Mouse (Mus musculus) adrenal gland, adult 10 weeks (tissue): ENCODE data around the gene Kctd19. TPM values are rescaled to one million over a fixed set of nuclear protein-coding genes. Genes with fewer than 3 reads are reported as not detected.

Experiments used
- polyA plus RNA-seq: library from polyadenylated mRNA; stranded (reverse); fragments of 350-450 nt; fragmentation: Illumina TruSeq; extraction: RNeasy Lipid Tissue Mini Kit (QIAGEN cat#74804); gene quantifications from one replicate; pipeline ENCODE4 v1.2.3, GENCODE M21; 2014; ENCODE audit warnings: low read depth, low replicate concordance

Gene Kctd19
- polyA plus RNA-seq = not detected

DNA sequence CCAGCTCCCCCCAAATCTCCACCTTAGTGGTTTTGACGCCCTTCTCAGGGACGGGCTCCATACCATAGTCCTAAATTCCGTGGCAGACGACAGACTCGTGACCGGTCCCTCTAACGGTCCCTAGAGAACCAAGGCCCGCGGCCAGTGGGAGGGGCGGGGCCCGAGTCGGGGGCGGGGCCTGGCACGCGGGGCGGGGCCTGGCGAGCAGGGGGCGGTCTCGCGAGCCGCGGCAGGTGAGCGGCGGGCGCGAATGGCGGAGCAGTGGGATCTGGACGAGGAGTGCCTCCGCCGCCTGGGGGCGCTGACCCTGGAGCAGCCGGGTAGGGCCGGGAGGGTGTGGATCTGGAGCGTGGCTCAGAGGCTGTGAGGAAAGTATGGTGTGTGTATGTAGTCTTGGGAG is at the start of gene Kctd19, which contains the start of gene Lrrc36:
Gene Kctd19, minus strand, starts transcription at position 112 of the 400 bp plus-strand sequence.
Gene Lrrc36, plus strand, starts transcription at position 181 of the 400 bp plus-strand sequence.

GRCm38 (mm10) chr8:105373032-105373431 is 40.3 kb downstream of the Kctd19 start, which contains the start of gene Plekhg4:
Gene Plekhg4, plus strand, starts transcription at chr8:105373274.

GRCm38 (mm10) chr8:105348450-105349095 is 64.7 kb downstream of the Kctd19 start, which contains the start of gene Slc9a5:
Gene Slc9a5, plus strand, starts transcription at chr8:105348843.

GRCm38 (mm10) chr8:105347428-105348221 is 65.7 kb downstream of the Kctd19 start, which contains the start of gene Fhod1:
Gene Fhod1, minus strand, starts transcription at chr8:105347953.

Other genes starting within 250 kb of the Kctd19 start
- gene Cbfb, start 242.8 kb downstream of the Kctd19 start, polyA plus RNA-seq = 305 TPM
- 70.0 TPM for gene D230025D16Rik, start 188.4 kb downstream of the Kctd19 start, polyA plus RNA-seq
- 1.6 TPM for gene B3gnt9, start 158.3 kb downstream of the Kctd19 start, polyA plus RNA-seq
- 1.2 TPM for gene Tradd, start 148.9 kb downstream of the Kctd19 start, polyA plus RNA-seq
- gene Fbxl8, start 148.9 kb downstream of the Kctd19 start, polyA plus RNA-seq = not detected
- gene Hsf4, start 143.7 kb downstream of the Kctd19 start, polyA plus RNA-seq = not detected
- gene Nol3, start 137.4 kb downstream of the Kctd19 start, polyA plus RNA-seq = 1.4 TPM
- 0.70 TPM for gene 4931428F04Rik, start 123.6 kb downstream of the Kctd19 start, polyA plus RNA-seq
- not detected for gene Exoc3l, start 117.4 kb downstream of the Kctd19 start, polyA plus RNA-seq
- gene E2f4, start 115.8 kb downstream of the Kctd19 start, polyA plus RNA-seq = 5.1 TPM
- 1.0 TPM for gene Elmo3, start 107.9 kb downstream of the Kctd19 start, polyA plus RNA-seq
- gene Lrrc29, start 87.2 kb downstream of the Kctd19 start, polyA plus RNA-seq = not detected
- gene Tmem208, start 87.1 kb downstream of the Kctd19 start, polyA plus RNA-seq = 5.9 TPM
- 0.64 TPM for gene Fhod1, start 65.5 kb downstream of the Kctd19 start, polyA plus RNA-seq
- not detected for gene Slc9a5, start 64.7 kb downstream of the Kctd19 start, polyA plus RNA-seq
- not detected for gene Plekhg4, start 40.2 kb downstream of the Kctd19 start, polyA plus RNA-seq
- 1.2 TPM for gene Lrrc36, start 69 bp upstream of the Kctd19 start, polyA plus RNA-seq
- not detected for gene Tppp3, start 58.0 kb upstream of the Kctd19 start, polyA plus RNA-seq
- 1.7 TPM for gene Zdhhc1, start 83.4 kb upstream of the Kctd19 start, polyA plus RNA-seq
- not detected for gene Hsd11b2, start 105.3 kb upstream of the Kctd19 start, polyA plus RNA-seq
- gene Atp6v0d1, start 152.5 kb upstream of the Kctd19 start, polyA plus RNA-seq = 22.7 TPM
- gene Ripor1, start 191.8 kb upstream of the Kctd19 start, polyA plus RNA-seq = 1.2 TPM
- gene Ctcf, start 223.1 kb upstream of the Kctd19 start, polyA plus RNA-seq = 80.5 TPM
- gene Agrp, start 223.9 kb upstream of the Kctd19 start, polyA plus RNA-seq = not detected